Mouse (Mus musculus) kidney, adult 18-20 months (tissue): ENCODE measurements around the gene Gm14327.
A peak's percentile ranks its signal among the peaks of the same experiment; 100 is the strongest.
"Not testable (repeated sequence)": the region's sequence is repeated elsewhere in the genome, so short reads cannot be mapped to it uniquely, and the experiment has no call there.

Source experiments
- DNase-seq: peaks from one replicate; pipeline ENCODE4 v3.0.0; 2021

Gene Gm14327

DNA sequence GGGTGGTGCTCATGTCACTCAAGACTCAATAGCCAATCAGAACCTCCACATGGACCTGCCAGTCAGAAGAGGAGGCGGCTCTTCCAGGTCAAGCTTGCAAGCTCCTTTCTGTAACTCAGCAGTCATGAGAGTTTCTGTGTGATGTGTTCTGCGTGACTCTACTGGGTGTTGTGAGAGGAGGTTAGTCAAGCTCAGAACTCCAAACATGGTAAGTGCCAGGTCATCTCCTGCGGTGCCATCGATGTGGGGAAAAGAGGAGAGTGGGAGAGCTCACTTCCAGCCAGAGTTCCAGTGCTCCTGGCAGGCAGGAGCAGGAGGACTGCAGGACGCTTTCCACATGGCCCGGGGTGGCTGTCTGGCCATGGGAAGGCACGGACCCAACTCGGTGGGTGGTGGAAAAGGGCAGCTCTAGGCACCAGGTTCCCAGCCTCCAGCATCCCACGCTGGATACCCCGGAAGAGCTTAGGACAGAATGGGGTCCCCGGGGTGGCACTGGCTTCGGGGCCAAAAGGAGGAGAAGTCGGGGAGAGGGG lies at the start of gene Gm14327:
Gene Gm14327 (plus strand): TSS at position 51 of the 533 bp plus-strand sequence.
- peak; percentile 15 for DNase-seq

DNA sequence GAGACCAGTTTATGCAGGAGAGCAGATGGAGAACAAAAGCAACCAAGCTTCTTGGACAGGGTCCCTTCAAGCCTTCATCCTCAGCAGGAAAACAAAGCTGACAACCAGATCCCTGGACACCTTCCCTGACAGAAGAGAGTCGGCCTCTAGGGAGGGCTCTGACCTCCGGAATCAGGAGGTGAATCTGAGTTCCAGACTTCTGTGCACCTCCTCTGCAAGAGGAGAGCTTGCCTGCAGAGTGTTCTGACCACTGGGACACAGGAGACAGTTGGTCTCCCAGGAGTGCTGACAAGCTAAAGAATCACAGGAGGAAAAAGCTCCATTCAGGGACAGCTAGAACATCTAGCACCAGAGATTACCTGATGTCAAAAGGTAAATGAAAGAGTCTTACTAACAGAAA lies 34.6 kb upstream of the Gm14327 start:
- DNase-seq, result not testable (repeated sequence)

- not testable (repeated sequence) for DNase-seq
Observed at GRCm38 (mm10) chr2:177887743-177888142, 9.2 kb upstream of the Gm14327 start.

DNA sequence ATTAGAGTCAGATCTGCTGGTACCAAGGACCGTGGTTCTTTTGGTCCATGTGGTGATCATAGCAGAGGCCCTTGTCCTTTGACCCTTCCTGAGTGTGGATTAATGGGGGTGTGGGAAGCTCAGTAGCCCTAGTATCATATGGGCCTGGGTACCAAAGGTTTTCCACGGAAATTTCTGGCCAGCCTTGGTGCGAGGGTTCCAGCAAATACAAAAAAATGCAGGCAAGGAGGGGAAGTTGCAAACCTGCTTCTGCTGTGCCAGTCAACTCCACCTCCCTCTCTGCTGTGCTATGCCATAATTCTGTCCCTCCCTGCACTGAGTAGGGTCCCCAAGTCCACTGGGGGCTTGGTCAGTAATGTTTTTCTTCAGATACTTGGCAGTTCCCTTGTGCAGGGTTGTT lies 1.3 kb downstream of the Gm14327 start:
- DNase-seq, result not testable (repeated sequence)

DNA sequence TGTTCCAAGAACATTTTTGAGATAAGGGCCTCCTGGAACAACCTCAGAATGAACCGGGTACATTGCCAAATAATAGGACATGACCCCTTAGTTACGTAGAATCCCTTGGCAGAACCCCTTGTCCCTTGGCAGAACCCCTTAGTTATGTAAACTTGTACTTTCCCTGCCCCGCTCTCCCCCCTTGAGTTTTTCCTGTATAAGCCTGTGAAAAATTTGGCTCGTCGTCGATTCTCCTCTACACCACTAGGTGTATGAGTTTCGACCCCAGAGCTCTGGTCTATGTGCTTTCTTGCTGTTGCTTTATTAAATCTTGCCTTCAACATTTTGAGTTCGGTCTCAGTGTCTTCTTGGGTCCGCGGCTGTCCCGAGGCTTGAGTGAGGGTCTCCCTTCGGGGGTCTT lies 6.4 kb downstream of the Gm14327 start:
- DNase-seq, result not testable (repeated sequence)

- DNase-seq, result not testable (repeated sequence)
Observed at GRCm38 (mm10) chr2:177925563-177926103, 28.7 kb downstream of the Gm14327 start, which contains the start of gene Zfp972. Zfp972 (minus strand) TSS chr2:177925613.
